Mouse (Mus musculus): ENCODE results near the gene Tbc1d2. TPM values are rescaled to one million over a fixed set of nuclear protein-coding genes. Genes with fewer than 3 reads are reported as not detected.
"Not testable (repeated sequence)": the region's sequence is repeated elsewhere in the genome, so short reads cannot be mapped to it uniquely, and the experiment has no call there.

Gene Tbc1d2
- polyA plus RNA-seq, 1 experiment from 2014 or later, result 7.4 TPM

- H3K36me3 ChIP-seq (ENCODE audit: control insufficient read depth, insufficient read depth, low read length), result no peaks in the 10 kb centered on the region
- peak; percentile 63 for ATAC-seq
- no peaks in the 10 kb centered on the region for H3K27me3 ChIP-seq (replicated peaks; ENCODE audit: control insufficient read depth, insufficient read depth, low read length)
- no peak overlapping the region for H3K4me2 ChIP-seq (ENCODE audit: low read depth, low read length)
- H3K9ac ChIP-seq (ENCODE audit: low read depth, low read length), result no peak overlapping the region
- no peaks in the 10 kb centered on the region for H3K9me3 ChIP-seq (ENCODE audit: control insufficient read depth, low read length)
- H3K4me1 ChIP-seq (ENCODE audit: control insufficient read depth, insufficient read depth, low read length), result no peaks in the 10 kb centered on the region
- 38% methylated on average over 1 of the region's 1 CpGs for WGBS
- no peak overlapping the region for H3K4me3 ChIP-seq (ENCODE audit: low read length)
- H3K27ac ChIP-seq (ENCODE audit: low read length), result no peak overlapping the region
Observed at GRCm38 (mm10) chr4:46655298-46655697, 5.3 kb upstream of the Tbc1d2 start.

DNA sequence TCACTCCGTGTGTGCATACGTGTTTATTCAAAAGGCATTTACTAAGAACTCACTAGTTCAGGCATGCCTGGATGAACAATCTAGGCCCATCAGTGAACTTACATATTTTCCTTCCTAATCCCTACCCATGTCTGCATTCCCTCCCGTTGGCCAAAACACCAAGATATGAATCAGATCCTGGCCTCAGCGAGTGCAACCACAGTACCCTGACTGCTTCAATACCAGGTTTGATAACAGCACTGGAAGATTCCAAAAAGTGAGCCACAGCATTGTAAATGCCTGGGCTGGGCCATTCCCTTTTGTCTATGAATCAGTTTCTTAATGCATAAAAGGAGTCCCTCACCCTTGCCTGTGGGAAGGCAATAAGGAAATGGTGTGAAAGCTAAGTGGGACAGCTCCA is 848 bp downstream of the Tbc1d2 start:
- Histone ChIP-seq H3K4me1 (ENCODE audit: control insufficient read depth, insufficient read depth, low read length) (0 out of 2 replicates have a peak, but pooled peaks cover 6% of the 10 kb centered on the region), H3K27me3 (replicated peaks; ENCODE audit: control insufficient read depth, insufficient read depth, low read length) (0 out of 2 replicates have a peak, but pooled peaks cover 2% of the 10 kb centered on the region), H3K9ac (ENCODE audit: low read depth, low read length) (peak overlapping the region; percentile 84), H3K36me3 (ENCODE audit: control insufficient read depth, insufficient read depth, low read length) (no peaks in the 10 kb centered on the region), H3K4me3 (ENCODE audit: low read length) (peak overlapping the region; percentile 78), H3K27ac (ENCODE audit: low read length) (peak overlapping the region; percentile 54), H3K4me2 (ENCODE audit: low read depth, low read length) (peak overlapping the region; percentile 94), H3K9me3 (ENCODE audit: control insufficient read depth, low read length) (no peaks in the 10 kb centered on the region)
- 31% methylated on average over 4 of the region's 4 CpGs for WGBS
- ATAC-seq, result no peak; the same call in 1 of the 2 replicates

GRCm38 (mm10) chr4:46643676-46644112 is 6.3 kb downstream of the Tbc1d2 start:
- ATAC-seq, result peak; percentile 51; the same call in 1 of the 2 replicates
- WGBS, result 77% methylated on average over 8 of the region's 8 CpGs

GRCm38 (mm10) chr4:46642924-46643675 is 6.9 kb downstream of the Tbc1d2 start:
- ATAC-seq, result peak; percentile 93
- 57% methylated on average over 8 of the region's 8 CpGs for WGBS
- H3K4me3 ChIP-seq (ENCODE audit: low read length), result no peak overlapping the region
- H3K27me3 ChIP-seq (replicated peaks; ENCODE audit: control insufficient read depth, insufficient read depth, low read length), result no peaks in the 10 kb centered on the region
- H3K9ac ChIP-seq (ENCODE audit: low read depth, low read length), result no peak overlapping the region
- H3K36me3 ChIP-seq (ENCODE audit: control insufficient read depth, insufficient read depth, low read length), result no peaks in the 10 kb centered on the region
- no peak overlapping the region for H3K4me2 ChIP-seq (ENCODE audit: low read depth, low read length)
- no peaks in the 10 kb centered on the region for H3K9me3 ChIP-seq (ENCODE audit: control insufficient read depth, low read length)
- peak overlapping the region; percentile 85 for H3K27ac ChIP-seq (ENCODE audit: low read length)
- peaks cover 8% of the 10 kb centered on the region; the same call in 1 of the 2 replicates for H3K4me1 ChIP-seq (ENCODE audit: control insufficient read depth, insufficient read depth, low read length)

More at GRCm38 (mm10) chr4:46643676-46644112, 6.3 kb downstream of the Tbc1d2 start:
- Histone ChIP-seq H3K4me2 (ENCODE audit: low read depth, low read length) (no peak overlapping the region), H3K27ac (ENCODE audit: low read length) (peak overlapping the region; percentile 85), H3K9me3 (ENCODE audit: control insufficient read depth, low read length) (no peaks in the 10 kb centered on the region), H3K4me1 (ENCODE audit: control insufficient read depth, insufficient read depth, low read length) (peaks cover 8% of the 10 kb centered on the region; the same call in 1 of the 2 replicates), H3K4me3 (ENCODE audit: low read length) (no peak overlapping the region), H3K9ac (ENCODE audit: low read depth, low read length) (peak overlapping the region; percentile 14; the same call in 1 of the 2 replicates), H3K36me3 (ENCODE audit: control insufficient read depth, insufficient read depth, low read length) (no peaks in the 10 kb centered on the region), H3K27me3 (replicated peaks; ENCODE audit: control insufficient read depth, insufficient read depth, low read length) (no peaks in the 10 kb centered on the region)

DNA sequence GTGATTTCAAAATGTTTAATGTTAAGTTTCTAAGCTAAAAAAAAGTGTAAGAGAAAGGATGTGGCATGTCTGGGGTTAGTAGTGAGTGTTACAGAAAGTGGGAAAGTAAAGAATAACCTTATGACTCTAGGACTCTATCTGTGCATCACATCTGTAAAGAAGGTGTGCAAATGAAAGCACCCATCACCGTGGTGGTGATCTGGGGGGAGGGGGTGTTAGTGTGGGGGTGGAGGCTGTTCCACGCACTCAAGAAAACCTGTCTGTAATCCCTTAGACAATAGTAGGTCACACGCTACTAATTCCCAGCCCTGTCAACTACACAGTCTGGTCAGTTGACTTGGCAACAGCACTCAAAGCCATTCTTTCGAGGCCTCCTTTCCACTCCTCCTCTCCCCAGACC is 8.7 kb downstream of the Tbc1d2 start:
- H3K9me3 ChIP-seq (ENCODE audit: control insufficient read depth, low read length), result no peaks in the 10 kb centered on the region
- WGBS, result 69% methylated on average over 4 of the region's 4 CpGs
- peaks cover 8% of the 10 kb centered on the region; the same call in 1 of the 2 replicates for H3K4me1 ChIP-seq (ENCODE audit: control insufficient read depth, insufficient read depth, low read length)

GRCm38 (mm10) chr4:46639866-46640265 is 10.1 kb downstream of the Tbc1d2 start:
- WGBS, result 65% methylated on average over 8 of the region's 8 CpGs

More for the DNA sequence above, 8.7 kb downstream of the Tbc1d2 start:
- no peak overlapping the region for H3K4me3 ChIP-seq (ENCODE audit: low read length)
- H3K9ac ChIP-seq (ENCODE audit: low read depth, low read length), result no peak overlapping the region
- no peaks in the 10 kb centered on the region for H3K36me3 ChIP-seq (ENCODE audit: control insufficient read depth, insufficient read depth, low read length)
- ATAC-seq, result no peak
- H3K27ac ChIP-seq (ENCODE audit: low read length), result no peak overlapping the region
- H3K27me3 ChIP-seq (replicated peaks; ENCODE audit: control insufficient read depth, insufficient read depth, low read length), result no peaks in the 10 kb centered on the region
- no peak overlapping the region for H3K4me2 ChIP-seq (ENCODE audit: low read depth, low read length)

GRCm38 (mm10) chr4:46637250-46637649 is 12.8 kb downstream of the Tbc1d2 start:
- H3K36me3 ChIP-seq (ENCODE audit: control insufficient read depth, insufficient read depth, low read length); H3K27ac ChIP-seq (ENCODE audit: low read length); H3K4me2 ChIP-seq (ENCODE audit: low read depth, low read length); H3K4me1 ChIP-seq (ENCODE audit: control insufficient read depth, insufficient read depth, low read length); H3K9me3 ChIP-seq (ENCODE audit: control insufficient read depth, low read length); H3K27me3 ChIP-seq (replicated peaks; ENCODE audit: control insufficient read depth, insufficient read depth, low read length); H3K9ac ChIP-seq (ENCODE audit: low read depth, low read length); H3K4me3 ChIP-seq (ENCODE audit: low read length); ATAC-seq: not testable (repeated sequence)
- WGBS, result 92% methylated on average over 10 of the region's 10 CpGs

More at GRCm38 (mm10) chr4:46639866-46640265, 10.1 kb downstream of the Tbc1d2 start:
- Histone ChIP-seq H3K27ac (ENCODE audit: low read length) (no peak overlapping the region), H3K36me3 (ENCODE audit: control insufficient read depth, insufficient read depth, low read length) (no peaks in the 10 kb centered on the region), H3K27me3 (replicated peaks; ENCODE audit: control insufficient read depth, insufficient read depth, low read length) (no peaks in the 10 kb centered on the region), H3K4me1 (ENCODE audit: control insufficient read depth, insufficient read depth, low read length) (peaks cover 8% of the 10 kb centered on the region; the same call in 1 of the 2 replicates), H3K9ac (ENCODE audit: low read depth, low read length) (no peak overlapping the region), H3K4me3 (ENCODE audit: low read length) (no peak overlapping the region), H3K4me2 (ENCODE audit: low read depth, low read length) (no peak overlapping the region), H3K9me3 (ENCODE audit: control insufficient read depth, low read length) (no peaks in the 10 kb centered on the region)
- no peak for ATAC-seq

DNA sequence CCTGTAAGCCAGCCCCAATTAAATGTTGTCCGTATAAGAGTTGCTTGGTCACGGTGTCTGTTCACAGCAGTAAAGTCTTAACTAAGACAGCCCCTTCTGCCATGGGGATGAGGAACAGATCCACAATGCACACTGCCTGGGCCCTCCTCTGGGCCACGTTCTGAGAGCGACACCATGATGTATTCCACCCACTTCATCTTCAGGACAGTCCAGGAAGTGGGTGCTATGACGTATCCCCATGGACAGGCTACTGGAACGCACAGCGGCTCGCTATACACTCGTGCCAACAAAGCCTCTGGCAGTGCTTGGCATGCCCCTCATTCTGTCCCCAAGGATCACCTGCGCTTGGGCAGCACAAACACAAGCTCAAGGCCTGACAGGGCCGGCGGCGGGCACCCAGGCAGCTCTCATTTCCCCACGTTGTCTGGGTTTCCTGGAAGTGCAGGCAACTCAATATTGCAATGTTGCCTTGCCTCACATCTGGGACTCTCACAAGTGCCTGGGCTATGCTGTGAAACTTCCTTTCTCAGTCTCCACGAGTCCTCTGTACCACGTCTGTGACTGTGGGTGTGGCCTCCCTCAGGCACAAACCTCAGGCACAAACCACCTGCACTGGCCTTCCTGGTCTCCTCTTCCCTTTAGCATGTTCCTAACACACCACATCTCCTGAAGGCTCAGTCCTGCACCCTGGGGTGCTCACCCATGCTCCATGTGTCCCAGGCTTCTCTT is 14.1 kb downstream of the Tbc1d2 start:
- H3K36me3 ChIP-seq (ENCODE audit: control insufficient read depth, insufficient read depth, low read length), result no peaks in the 10 kb centered on the region
- no peak overlapping the region for H3K9ac ChIP-seq (ENCODE audit: low read depth, low read length)
- no peak overlapping the region for H3K27ac ChIP-seq (ENCODE audit: low read length)
- no peak overlapping the region for H3K4me3 ChIP-seq (ENCODE audit: low read length)
- no peak for ATAC-seq
- peaks cover 11% of the 10 kb centered on the region for H3K4me1 ChIP-seq (ENCODE audit: control insufficient read depth, insufficient read depth, low read length)
- H3K4me2 ChIP-seq (ENCODE audit: low read depth, low read length), result no peak overlapping the region
- WGBS, result 79% methylated on average over 16 of the region's 16 CpGs
- no peaks in the 10 kb centered on the region for H3K27me3 ChIP-seq (replicated peaks; ENCODE audit: control insufficient read depth, insufficient read depth, low read length)
- no peaks in the 10 kb centered on the region for H3K9me3 ChIP-seq (ENCODE audit: control insufficient read depth, low read length)

DNA sequence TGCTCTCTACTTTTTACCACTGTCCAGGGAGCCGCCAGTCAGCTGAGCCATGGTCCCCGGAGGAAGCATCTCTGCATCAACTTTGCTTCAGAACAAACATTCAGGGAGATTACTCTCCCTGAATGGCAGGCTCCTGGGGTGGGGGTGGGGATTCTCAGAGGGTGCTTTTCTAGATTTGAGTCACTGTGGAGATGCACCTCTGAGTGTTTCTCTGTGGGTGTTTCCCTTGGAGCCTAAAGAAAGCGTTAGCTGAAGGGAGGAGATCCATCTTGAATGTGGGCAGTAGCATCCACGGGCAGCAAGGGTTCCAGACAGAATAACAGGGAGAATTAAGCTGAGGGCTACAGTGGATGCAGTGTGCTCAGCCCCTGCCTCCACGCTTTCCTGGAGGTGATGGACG is 15.1 kb downstream of the Tbc1d2 start:
- Histone ChIP-seq H3K27ac (ENCODE audit: low read length) (no peak overlapping the region), H3K4me3 (ENCODE audit: low read length) (no peak overlapping the region), H3K27me3 (replicated peaks; ENCODE audit: control insufficient read depth, insufficient read depth, low read length) (no peaks in the 10 kb centered on the region), H3K9me3 (ENCODE audit: control insufficient read depth, low read length) (no peaks in the 10 kb centered on the region), H3K4me1 (ENCODE audit: control insufficient read depth, insufficient read depth, low read length) (peaks cover 18% of the 10 kb centered on the region), H3K9ac (ENCODE audit: low read depth, low read length) (no peak overlapping the region), H3K36me3 (ENCODE audit: control insufficient read depth, insufficient read depth, low read length) (no peaks in the 10 kb centered on the region), H3K4me2 (ENCODE audit: low read depth, low read length) (no peak overlapping the region)
- WGBS, result 62% methylated on average over 6 of the region's 6 CpGs
- no peak for ATAC-seq
